Mouse (Mus musculus) urinary bladder, postnatal 4 days (tissue): ENCODE data around the gene Lrp8.

ENCODE experiments used
- DNase-seq, 2 experiments: peaks; one replicate each; pipeline ENCODE4 v3.0.0; 2021 to 2022; ENCODE audit warnings: low spot score in 2 of 2

Lrp8 gene

GRCm38 (mm10) chr4:107921152-107921695 lies 119.2 kb downstream of the Lrp8 start:
- no peak for DNase-seq

- no peak for DNase-seq
Measured at GRCm38 (mm10) chr4:107921952-107922351, 119.9 kb downstream of the Lrp8 start.

- DNase-seq, result peak; percentile 95 to 96
Measured at GRCm38 (mm10) chr4:107923145-107923802, 121.2 kb downstream of the Lrp8 start, which contains the start of gene Cpt2. Cpt2 (minus strand) TSS chr4:107923610.

- DNase-seq, result no peak
Measured at GRCm38 (mm10) chr4:107923803-107924194, 121.7 kb downstream of the Lrp8 start.
